Mouse (Mus musculus): ENCODE measurements at regions not wholly inside any gene's neighbourhood (a gene's known extent, or its start where the extent isn't known, plus 50 kb on each side); places are given as distances from the start of the nearest gene placed in this dataset.

DNA sequence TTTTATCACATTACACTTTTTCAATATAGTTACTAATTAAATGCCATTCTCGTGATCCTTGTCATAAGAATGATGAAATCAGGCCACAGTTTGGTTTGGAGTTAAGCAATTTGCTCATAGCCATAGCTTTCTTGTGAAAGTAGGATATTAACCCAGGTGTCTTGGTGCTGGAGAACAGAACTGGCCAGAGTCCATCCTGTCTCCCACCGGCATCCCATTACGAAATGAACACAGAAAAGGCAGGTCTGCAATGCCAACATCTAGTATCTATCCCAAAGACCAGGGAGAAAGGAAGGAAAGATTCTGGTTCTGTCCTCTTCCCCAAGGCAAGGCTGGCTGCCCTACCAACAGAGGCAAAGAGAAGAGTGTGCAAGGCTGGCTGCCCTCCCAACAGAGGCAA is 61.6 kb upstream of the Avpr1a start:
- DNase-seq: no peak

DNA sequence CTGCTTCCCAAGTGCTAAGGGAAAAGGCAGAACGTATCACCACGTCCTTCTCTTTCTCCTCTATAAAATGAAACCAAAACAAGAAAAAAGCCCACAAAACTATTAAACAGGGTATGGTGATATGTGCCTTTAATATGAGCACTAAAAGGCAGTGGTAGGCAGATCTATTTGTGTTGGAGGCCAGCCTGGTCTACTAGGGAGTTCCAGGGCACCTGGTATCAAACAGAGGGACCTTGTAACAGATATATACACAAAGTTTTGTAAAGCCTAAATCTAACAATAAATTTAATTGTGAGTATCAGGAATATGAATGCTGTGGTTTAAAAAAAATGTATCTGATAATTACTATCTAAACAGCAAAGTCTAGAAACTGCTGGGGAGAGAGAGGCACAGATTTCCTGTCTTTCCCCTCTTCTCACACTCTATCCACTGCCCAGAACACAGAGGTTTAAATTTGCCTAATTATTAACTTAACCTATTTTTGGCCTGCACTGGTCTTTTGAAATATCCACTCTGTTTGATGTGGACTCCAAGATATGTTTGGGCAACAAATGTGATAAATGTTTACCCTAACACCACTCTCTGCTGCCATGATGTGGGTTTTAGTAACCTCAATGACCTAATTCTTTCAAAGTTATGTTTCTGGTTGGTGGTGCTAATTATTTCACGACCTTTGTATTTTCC is 68.5 kb upstream of the Avpr1a start:
- no peak for DNase-seq

DNA sequence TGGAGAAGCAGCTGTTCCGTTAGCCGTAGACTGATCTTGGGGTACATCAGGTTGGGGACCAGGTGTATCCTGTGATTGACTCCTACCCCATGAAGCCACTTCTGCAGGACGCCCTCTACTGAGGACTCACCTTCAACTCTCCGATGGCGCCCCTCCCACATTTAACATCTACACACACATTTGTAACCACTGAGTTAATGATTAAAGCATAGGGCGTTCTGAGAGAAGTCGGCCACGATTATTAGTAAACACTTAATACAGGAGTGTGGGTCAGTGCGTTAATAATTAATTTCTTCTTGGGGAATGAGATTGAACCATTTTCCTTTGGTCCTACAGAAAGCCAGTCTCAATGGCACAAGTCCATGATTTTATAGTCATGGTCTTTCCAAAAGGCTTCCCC is 105.0 kb upstream of the Avpr1a start:
- no peak for DNase-seq

DNA sequence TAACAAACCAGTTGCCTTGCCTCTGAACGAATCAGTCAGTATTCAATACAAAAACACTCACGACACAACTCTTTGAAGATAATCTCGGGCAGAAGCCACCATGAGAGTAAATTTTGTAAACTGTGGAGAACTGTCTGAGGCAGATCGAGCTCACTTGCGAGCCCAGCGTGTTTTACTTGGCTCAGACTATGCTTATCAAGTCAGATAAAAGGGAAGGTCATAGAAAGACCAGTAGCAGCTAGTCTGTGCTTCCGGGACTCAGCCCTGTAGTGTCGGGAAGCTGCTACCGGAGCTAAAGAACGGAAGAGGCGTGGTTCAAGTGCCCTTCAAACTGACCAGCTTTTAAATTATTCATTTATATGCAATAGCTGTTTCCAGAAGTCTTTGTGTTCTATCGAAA is 105.9 kb upstream of the Avpr1a start:
- DNase-seq: no peak

DNA sequence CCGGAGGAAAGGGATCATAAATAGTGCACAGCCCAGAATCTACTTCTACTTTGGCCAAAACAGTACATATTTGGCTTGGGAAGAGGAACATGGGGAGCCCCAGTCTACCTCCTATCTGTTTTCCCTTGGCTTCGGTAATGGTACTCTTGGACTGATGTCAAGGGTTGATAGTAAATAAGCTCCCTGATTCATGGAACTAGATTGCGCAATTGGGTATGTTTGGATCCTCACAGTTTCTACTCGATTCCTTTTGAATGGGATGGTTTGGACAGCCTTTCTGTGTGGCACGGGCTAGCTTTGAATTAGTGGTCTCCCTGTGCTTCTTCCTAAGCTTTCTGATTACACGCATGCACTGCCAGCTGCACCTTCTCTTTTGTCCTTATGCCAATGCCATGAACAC is 121.4 kb upstream of the Avpr1a start:
- no peak for DNase-seq

DNA sequence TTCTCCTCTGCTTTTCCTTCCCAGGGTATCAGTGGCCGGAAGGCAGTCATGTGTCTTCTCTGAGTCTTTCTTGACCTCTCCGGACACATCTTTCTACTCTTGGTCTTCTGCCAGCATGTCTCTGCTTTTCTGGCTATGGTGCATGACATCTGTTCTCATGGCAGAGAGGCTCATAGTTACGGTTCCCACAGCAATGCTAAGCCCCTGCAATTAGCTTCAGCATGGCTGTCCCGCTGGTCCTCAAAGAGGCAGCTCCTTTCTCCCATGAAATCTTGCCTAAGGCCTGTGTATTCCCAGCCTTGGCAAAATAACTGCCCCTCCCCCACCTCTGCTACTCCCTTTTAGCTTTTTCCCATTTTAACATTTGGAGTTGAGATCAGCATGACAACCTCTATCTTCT is 129.4 kb upstream of the Avpr1a start:
- no peak for DNase-seq

DNA sequence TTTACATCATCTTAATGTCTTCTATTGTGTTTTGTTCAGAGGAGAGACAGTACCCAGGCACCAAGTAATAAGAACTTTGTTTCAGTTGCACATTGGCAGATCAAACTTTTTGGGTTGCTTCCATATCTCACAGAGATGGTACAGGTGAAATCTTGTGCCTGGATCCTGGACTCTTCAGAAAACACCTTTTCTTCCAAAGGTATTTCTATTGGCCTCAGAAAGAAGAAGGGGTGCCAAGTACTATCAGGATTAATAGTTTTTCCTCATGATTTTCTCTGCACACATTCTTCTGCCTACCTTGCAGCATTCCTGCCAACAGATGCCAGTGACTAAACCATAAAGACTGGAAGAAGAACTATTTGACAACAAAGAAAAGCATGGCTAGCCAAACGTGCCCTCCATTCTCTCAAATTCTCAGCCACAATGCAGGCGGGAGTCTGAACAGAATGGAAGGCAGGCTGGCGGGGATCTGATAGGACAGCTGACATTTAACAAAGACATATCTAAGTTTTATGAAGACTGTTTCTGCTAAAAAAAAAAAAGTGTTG is 137.6 kb upstream of the Avpr1a start:
- no peak for DNase-seq

DNA sequence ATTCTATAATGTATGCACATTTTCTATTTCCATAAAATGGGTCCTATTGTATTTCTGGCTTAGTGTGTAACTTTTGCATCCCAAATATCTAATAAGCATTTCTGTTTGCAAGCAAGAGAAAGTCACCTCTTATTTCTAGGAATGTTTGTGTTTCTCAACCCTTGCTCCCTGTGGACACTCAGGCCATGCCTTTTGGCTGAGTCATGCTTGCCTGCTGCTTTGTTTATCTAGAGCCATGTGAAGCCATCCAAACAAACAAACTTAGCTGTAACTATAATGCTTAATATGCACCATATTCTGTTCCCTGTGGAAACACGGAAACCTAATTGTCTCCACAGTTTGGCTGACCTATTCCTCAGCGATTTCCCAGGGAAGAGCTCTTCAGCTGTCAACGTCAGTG is 139.6 kb upstream of the Avpr1a start:
- DNase-seq: no peak

DNA sequence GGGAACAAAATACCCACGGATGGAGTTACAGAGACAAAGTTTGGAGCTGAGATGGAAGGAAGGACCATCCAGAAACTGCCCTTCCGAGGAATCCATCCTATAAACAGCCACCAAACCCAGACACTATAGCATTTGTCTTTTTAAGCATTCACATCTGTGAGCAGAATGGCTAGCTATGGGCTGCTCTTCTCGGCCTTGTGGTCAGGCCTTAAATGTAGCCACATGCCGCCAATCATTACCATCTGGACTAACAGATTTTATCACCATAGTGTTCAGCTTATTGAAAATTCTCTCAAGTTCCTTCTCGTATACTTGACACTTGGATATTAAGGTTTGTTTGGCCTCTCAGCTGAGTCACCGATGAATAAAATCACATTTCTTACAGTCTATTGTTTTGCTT is 146.0 kb upstream of the Avpr1a start:
- no peak for DNase-seq

DNA sequence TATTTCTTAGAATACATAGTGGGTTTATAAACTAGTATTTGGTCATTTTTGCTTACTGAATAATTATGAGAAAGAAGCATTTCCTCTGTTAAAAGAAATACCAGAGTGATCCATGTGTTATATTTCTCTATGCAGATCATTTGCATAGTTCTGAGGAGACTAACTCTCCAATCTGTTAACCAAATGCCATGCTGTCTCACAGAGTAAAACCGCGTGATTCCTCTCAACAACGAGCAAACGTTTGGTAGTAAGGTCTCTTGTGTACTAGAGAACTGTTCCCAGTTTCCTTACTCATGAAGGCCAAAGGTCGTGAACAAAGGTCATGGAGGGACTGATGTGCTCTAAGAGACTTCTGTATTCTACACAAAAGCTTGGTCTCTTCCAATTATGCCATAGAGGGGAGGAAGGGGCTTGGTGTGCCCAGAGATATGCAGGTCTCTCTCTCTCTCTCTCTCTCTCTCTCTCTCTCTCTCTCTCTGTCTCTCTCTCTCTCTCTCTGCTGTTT is 152.3 kb upstream of the Avpr1a start:
- DNase-seq: no peak

DNA sequence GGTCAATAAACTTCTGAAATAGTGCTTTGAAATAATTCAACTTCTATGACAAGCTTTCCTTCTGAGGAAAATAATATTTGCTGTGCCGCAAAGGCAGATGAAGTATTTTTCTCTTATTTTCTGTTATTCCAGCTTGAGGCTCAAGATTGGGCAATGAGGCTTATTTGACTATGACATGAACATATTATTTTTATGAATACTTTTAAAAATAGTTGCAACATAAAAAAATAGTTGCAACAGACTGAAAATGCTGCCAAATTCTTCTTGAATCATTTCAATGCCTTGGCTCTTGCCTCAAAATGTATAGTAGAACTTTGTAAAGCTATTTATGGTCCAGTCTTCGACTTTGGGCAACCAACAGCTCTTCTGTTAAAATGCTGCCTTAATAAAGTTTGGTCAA is 156.7 kb upstream of the Avpr1a start:
- DNase-seq: no peak

DNA sequence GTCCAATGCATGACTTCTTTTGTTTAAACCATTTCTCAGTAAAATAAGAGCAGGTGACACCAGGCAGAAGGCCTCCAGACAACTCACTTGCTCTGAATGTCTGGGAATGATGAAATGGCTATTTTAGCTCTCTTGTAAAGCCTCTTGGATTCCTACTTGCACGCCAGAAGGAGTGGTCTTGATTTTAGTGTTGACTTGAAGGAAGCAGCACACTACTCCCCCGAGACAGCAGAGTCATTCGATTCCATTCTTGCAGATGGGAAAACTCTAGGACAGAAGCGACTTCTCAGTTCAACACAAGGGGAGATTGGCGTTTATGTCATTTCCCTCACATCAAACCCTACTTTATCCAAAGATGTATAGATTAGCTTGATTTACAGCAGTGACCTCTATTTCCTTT is 157.2 kb upstream of the Avpr1a start:
- no peak for DNase-seq

DNA sequence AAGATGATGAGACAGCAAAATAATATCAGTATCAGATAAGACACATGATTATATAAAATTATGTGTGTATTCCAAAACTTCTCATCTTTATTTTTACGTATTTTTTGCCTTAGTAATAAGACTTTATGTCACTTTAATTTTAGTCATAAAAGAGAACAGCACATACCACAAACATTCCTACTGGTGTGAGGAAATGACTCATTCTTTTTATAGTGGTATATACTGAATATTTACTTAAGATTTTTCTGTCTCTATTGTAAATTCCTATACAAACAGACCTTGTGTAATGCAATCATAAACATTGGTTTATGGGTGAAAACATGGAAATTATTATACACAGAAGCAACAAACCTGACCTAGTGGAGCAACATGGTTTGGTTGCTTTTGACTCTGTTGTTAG is 173.4 kb upstream of the Avpr1a start:
- DNase-seq: no peak

DNA sequence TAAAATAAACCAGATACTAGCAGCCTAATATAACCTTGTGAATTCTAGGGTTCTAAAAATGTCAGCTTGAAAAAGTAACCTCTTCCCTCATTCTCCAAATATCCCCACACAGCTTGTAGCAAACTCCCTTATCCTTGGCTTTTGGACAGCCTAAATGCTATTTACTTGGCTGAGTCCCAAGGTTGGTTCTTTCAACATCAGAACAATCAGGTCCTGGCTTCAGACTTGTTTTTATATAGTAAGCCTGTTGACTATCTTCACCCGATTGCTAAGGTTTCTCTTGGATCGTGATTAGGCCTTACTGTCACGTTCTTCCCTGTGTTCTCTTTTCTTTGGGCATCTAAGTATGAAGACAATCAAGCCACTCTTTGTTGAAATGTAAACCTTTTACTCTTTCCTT is 174.1 kb upstream of the Avpr1a start:
- no peak for DNase-seq

DNA sequence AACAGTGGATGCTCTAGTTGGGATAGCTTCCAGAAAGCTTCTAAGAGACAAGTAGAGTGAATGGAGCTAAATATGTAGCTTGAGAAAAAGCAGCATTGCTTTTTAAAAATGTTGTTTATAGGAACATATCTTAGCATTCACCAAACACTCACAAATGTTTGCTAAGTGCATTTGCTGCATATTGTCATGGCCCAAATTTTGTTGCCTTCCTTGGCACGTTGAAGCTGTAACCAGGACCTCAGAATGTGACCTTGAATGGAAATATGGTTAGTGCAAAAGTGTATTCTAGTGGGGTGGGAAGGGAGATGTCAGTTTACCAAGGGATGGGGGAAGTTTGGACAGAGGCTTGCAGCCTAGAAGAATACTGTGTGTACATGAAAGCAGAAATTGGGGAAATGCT is 166.9 kb upstream of the Rxylt1 start:
- DNase-seq: no peak

DNA sequence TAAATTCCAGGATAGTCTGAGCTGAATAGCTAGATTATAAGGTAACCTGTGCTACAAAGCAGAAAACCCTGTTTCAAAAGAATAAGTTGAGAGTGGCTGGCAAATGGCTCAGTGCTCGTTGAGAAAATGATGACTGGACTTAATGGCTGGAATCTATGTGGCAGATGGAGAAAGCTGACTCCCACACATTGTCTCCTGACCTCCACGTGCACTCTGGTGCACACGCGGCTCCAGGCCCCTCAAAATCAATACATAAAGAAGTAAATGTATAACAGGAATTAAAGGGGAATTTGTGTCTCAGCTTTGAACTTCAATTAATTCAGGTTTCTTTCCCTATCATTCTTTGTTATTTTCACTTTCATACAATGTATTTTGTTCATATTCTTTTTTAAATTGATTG is 162.2 kb upstream of the Rxylt1 start:
- DNase-seq: no peak

DNA sequence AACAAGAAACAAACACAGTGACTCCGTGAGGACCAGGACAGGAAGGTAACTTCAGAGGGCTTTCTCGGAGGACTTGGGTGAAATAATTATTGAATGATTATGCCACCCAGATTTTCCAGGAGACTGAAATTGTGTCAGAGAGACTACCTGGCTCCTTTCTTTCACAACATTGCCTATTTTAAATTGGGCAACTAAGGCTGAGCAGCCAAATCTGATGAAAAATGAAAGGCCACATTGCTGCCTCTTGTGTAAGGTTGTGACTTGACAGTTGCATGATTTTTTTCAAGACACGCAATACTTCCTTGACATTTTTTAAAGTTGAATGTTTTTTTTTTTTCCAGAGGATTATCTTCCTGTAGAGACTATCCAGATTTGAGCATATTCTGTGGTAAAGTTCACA is 161.5 kb upstream of the Rxylt1 start:
- no peak for DNase-seq

DNA sequence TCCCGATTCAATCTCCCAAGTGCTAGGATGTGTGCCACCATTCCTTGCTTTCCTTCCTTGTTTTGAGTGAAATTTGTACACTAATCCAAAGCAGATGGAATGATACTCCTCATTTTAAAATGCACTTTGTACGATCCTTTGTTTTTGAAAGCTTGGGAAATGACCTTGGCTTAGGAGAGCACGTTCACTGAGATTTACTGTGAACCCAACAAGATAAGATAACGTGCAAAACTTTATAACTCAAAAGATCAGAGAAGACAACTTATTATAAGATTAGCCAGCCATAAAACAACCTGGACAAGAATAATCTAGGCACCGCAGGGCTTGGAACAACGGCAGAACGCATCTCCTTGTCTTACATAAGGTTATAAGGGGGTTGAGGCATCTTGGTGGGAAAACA is 134.6 kb upstream of the Rxylt1 start:
- DNase-seq: no peak

DNA sequence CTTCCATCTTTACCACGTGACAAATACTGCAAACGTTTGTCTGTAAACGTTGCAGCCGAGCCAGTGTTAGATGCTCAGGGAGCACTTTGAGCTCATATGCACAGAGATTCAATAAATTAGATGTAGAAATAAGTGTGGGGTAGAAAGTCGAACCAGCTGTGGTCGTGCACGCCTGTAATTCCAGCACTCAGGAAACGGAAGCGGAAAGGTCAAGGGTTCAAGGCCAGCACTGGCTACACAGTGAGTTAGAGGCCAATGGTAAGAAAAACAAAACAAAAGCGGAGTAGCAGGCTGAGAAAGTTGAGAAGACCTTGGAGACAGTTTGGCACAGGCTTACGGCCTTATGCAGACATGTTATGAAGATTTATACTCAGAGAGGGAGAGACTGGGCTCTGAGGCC is 133.6 kb upstream of the Rxylt1 start:
- DNase-seq: peak; percentile 15

DNA sequence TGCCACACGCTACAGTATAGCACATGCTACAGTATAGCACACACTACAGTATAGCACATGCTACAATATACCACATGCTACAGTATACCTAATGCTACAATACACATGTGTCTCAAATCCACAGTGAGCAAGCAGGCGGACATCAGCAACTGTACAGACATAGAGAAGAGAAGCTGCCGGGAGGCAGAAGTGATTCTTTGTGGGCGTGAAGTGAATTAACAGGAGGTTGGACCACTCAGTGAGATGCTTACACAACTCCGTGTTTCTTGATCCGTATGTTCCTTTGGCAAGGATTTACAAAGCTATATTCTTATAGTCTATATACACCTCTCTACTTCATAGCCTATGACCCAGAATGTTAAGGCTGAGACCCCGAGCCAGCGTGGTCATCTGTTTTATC is 128.5 kb upstream of the Rxylt1 start:
- no peak for DNase-seq

DNA sequence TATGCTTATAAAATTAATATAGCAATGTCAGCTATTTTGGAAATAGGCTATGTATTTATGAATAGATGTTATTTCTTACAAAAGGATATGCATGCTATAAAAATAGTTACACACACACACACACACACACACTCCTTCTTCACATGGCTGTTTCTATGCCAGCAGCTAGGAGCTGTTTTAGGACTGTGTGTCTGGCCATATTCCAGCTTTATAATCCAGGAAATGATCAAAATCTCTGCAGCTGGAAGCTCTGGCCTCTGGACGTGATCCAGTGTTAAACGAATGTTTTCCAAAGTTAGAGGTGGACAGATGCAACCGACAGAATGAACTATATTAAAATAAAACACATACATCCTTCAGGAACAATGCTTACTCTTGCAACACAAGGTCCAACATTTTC is 125.9 kb upstream of the Rxylt1 start:
- no peak for DNase-seq

DNA sequence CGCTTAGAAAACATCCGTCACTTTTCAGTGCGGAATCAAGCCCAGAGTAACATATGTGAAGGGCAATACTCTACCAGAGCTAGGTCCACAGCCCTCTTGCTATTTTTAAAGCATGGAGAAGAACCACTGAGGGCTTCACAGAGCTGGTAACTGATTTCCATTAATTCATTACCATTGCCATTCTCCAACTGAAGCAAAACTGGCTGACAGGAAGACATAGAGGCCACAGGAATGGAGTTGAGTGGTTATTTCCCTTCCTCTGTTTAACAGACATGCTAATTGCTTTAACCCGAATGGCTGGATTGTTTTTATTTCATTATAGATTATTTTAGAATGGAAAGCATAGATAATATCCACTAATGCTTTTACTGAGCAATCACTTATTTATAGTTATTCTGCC is 120.4 kb upstream of the Rxylt1 start:
- no peak for DNase-seq

DNA sequence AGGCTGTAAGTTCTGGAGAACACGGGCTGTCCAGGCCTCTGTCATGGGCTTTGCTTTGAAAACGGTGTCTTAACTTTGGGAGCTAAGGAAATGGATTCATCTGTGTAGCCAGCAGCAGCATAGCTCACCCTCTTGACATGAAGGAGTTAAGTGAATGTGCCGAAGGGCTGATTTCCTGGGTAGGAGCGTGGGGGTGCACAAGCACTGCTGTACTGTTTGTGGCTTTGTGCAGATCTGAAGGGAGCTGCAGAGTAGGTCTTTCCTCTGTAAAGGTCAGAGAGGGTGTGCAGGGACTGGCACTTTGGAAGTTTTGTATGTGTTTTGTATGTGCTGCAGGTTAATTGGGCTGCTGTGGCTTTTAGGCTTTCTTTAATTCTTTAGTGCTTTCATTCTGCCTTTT is 102.6 kb upstream of the Rxylt1 start:
- DNase-seq: peak; percentile 5

DNA sequence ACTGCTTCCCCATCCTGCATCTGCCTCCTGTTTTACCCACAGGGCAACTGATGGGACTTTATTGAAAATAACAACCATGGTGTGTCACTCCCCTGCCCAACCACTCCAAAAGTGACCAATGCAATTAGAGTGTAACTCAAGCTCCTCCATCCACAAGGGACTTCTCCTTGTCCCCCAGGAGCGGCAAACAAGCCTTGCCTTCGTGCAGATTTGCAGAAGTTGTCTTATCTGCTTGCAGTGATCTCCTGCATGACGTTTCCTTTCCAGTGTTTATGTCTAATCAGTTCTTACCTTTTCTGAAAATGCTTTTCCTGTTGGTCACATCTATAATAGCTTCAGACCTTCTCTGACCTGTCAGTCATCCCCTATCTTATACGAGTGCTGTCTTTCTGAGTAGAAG is 100.5 kb upstream of the Rxylt1 start:
- no peak for DNase-seq

DNA sequence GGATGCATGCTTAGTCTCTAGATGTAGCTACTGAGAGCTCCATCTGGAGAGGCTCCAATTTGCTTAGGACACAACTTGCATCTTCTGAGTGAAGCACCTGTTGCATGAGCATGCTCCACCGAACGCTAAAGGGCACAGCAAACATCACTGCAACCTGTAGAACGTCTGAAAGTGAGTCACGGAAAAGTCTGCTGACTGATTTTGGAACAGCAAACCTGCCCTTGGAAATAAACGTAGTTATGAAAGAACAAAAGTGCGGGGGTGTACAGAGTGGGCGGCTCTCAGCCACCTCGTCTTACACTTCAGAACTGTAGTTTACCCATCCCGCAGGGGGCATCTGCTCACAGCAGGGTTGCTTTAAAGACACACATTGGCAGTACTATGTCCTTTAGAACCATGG is 97.0 kb upstream of the Rxylt1 start:
- DNase-seq: no peak
